Mouse (Mus musculus): ENCODE results near the gene Ndrg2.

- TF ChIP-seq CTCF (IDR thresholded peaks at IDR 0.05; ENCODE audit: borderline replicate concordance, insufficient read depth, low read length) (no peak), POLR2A (IDR thresholded peaks at IDR 0.05; ENCODE audit: low read depth, low read length) (no peak)
Observed at GRCm38 (mm10) chr14:51929968-51930367, 16.0 kb upstream of the Ndrg2 start.

Data from embryonic fibroblast, embryonic 13.5 days (primary cell).